Mouse (Mus musculus): ENCODE measurements around the gene Ror2. TPM values are rescaled to one million over a fixed set of nuclear protein-coding genes. Genes with fewer than 3 reads are reported as not detected.
A peak's percentile ranks its signal among the peaks of the same experiment; 100 is the strongest.

Gene Ror2
- total RNA-seq, 1 experiment = 15.1 TPM

DNA sequence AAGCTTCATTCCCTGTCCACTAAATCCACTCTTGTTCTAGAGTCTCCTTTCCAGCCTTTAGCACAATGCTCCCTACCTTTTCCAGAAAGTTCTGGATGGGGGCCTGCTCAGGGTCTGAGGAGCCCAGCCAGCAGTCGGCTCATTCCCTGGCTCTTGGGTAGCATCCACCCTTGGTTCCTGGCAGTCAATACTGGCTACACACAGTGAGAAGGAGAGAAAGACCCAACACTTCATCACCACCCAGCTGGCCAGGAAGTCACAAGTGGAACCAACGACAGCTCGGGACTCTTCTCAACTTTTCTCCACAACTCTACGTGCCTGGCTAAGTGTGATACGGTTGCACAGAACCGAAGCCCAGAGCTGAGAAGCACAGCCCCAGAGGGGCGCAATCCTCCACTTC, 86.7 kb downstream of the Ror2 start:
- H3K4me3 ChIP-seq (ENCODE audit: insufficient read depth in 1 of 2, low read depth in 1 of 2, low read length in 2 of 2, poor library complexity in 1 of 2, severe bottlenecking in 1 of 2) = no peak overlapping the region
- no peaks in the 10 kb centered on the region for H3K9me3 ChIP-seq (ENCODE audit: control insufficient read depth, insufficient read depth, low read depth, low read length)
- H3K27ac ChIP-seq (ENCODE audit: insufficient read depth, low read depth, low read length, poor library complexity, severe bottlenecking) = no peak overlapping the region; the same call in 1 of the 2 replicates
- no peak for TF ChIP-seq MAFK (IDR thresholded peaks at IDR 0.05; ENCODE audit: insufficient read depth, low read depth, low read length)
- TF ChIP-seq HCFC1 (IDR thresholded peaks at IDR 0.05; ENCODE audit: borderline replicate concordance, insufficient read depth, low read length) = no peak
- no peak for TF ChIP-seq ZC3H11A (IDR thresholded peaks at IDR 0.05; ENCODE audit: borderline replicate concordance, low read depth, low read length)
- no peak for TF ChIP-seq ZNF384 (IDR thresholded peaks at IDR 0.05; ENCODE audit: low read depth, low read length)
- TF ChIP-seq CHD2 (IDR thresholded peaks at IDR 0.05; ENCODE audit: low read depth, low read length) = no peak
- peaks cover 9 to 35% of the 10 kb centered on the region in 2 experiments for H3K4me1 ChIP-seq (ENCODE audit: control insufficient read depth in 2 of 2, insufficient read depth in 2 of 2, low read length in 2 of 2, poor library complexity in 1 of 2)
- H3K36me3 ChIP-seq (ENCODE audit: control insufficient read depth, insufficient read depth, low read length, poor library complexity, severe bottlenecking) = no peaks in the 10 kb centered on the region
- DNase-seq (ENCODE audit: low read depth, low spot score) = no peak
- H3K9ac ChIP-seq (ENCODE audit: insufficient read depth, low read depth, low read length, poor library complexity, severe bottlenecking) = no peak overlapping the region
- in situ Hi-C loops (cut with MboI; ENCODE audit: low sequenced_read_pairs in 2 of 2, unreplicated experiment in 2 of 2) = no loop called here

DNA sequence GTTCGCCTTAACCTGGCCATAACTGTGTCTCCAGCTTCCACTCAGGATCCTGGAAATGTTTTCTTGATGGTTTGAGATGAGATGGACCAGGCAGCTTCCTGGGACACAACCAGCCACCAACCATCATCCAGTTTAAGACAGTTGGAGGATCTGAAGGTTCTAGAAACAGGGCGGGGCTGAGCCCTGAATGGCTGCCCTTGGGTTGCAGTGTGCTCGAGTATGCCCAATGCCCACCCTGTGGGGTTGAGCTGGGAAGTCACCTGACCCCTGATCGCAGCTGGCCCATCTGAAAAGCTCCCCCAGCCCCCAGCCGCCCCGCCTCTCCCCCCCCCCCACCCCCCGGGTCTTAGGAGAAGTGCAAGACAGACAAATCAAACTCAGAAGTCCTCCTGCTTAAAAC, 89.2 kb downstream of the Ror2 start:
- no peak for DNase-seq (ENCODE audit: low read depth, low spot score)
- Histone ChIP-seq H3K9ac (ENCODE audit: insufficient read depth, low read depth, low read length, poor library complexity, severe bottlenecking) (no peak overlapping the region), H3K4me1 (ENCODE audit: control insufficient read depth in 2 of 2, insufficient read depth in 2 of 2, low read length in 2 of 2, poor library complexity in 1 of 2) (peaks cover 17 to 45% of the 10 kb centered on the region in 2 experiments), H3K27ac (ENCODE audit: insufficient read depth, low read depth, low read length, poor library complexity, severe bottlenecking) (no peak overlapping the region), H3K4me3 (ENCODE audit: insufficient read depth in 1 of 2, low read depth in 1 of 2, low read length in 2 of 2, poor library complexity in 1 of 2, severe bottlenecking in 1 of 2) (no peak overlapping the region), H3K36me3 (ENCODE audit: control insufficient read depth, insufficient read depth, low read length, poor library complexity, severe bottlenecking) (no peaks in the 10 kb centered on the region), H3K9me3 (ENCODE audit: control insufficient read depth, insufficient read depth, low read depth, low read length) (no peaks in the 10 kb centered on the region)
- no peak for TF ChIP-seq CHD2 (IDR thresholded peaks at IDR 0.05; ENCODE audit: low read depth, low read length)
- TF ChIP-seq ZC3H11A (IDR thresholded peaks at IDR 0.05; ENCODE audit: borderline replicate concordance, low read depth, low read length) = no peak
- TF ChIP-seq ZNF384 (IDR thresholded peaks at IDR 0.05; ENCODE audit: low read depth, low read length) = no peak
- TF ChIP-seq HCFC1 (IDR thresholded peaks at IDR 0.05; ENCODE audit: borderline replicate concordance, insufficient read depth, low read length) = no peak
- TF ChIP-seq MAFK (IDR thresholded peaks at IDR 0.05; ENCODE audit: insufficient read depth, low read depth, low read length) = no peak
- in situ Hi-C loops (cut with MboI; ENCODE audit: low sequenced_read_pairs in 2 of 2, unreplicated experiment in 2 of 2) = no loop called here

GRCm38 (mm10) chr13:53195951-53196677, 89.8 kb downstream of the Ror2 start:
- no peak overlapping the region for H3K27ac ChIP-seq (ENCODE audit: insufficient read depth, low read depth, low read length, poor library complexity, severe bottlenecking)
- peaks cover 20 to 42% of the 10 kb centered on the region in 2 experiments for H3K4me1 ChIP-seq (ENCODE audit: control insufficient read depth in 2 of 2, insufficient read depth in 2 of 2, low read length in 2 of 2, poor library complexity in 1 of 2)
- DNase-seq (ENCODE audit: low read depth, low spot score) = no peak
- TF ChIP-seq ZC3H11A (IDR thresholded peaks at IDR 0.05; ENCODE audit: borderline replicate concordance, low read depth, low read length) (no peak), HCFC1 (IDR thresholded peaks at IDR 0.05; ENCODE audit: borderline replicate concordance, insufficient read depth, low read length) (no peak), CHD2 (IDR thresholded peaks at IDR 0.05; ENCODE audit: low read depth, low read length) (no peak), ZNF384 (IDR thresholded peaks at IDR 0.05; ENCODE audit: low read depth, low read length) (no peak), MAFK (IDR thresholded peaks at IDR 0.05; ENCODE audit: insufficient read depth, low read depth, low read length) (no peak)
- no peak overlapping the region for H3K9ac ChIP-seq (ENCODE audit: insufficient read depth, low read depth, low read length, poor library complexity, severe bottlenecking)
- no peak overlapping the region for H3K4me3 ChIP-seq (ENCODE audit: insufficient read depth in 1 of 2, low read depth in 1 of 2, low read length in 2 of 2, poor library complexity in 1 of 2, severe bottlenecking in 1 of 2)
- H3K36me3 ChIP-seq (ENCODE audit: control insufficient read depth, insufficient read depth, low read length, poor library complexity, severe bottlenecking) = no peaks in the 10 kb centered on the region
- no peaks in the 10 kb centered on the region for H3K9me3 ChIP-seq (ENCODE audit: control insufficient read depth, insufficient read depth, low read depth, low read length)
- in situ Hi-C loops (cut with MboI; ENCODE audit: low sequenced_read_pairs in 2 of 2, unreplicated experiment in 2 of 2) = no loop called here

GRCm38 (mm10) chr13:53194306-53194705, 91.6 kb downstream of the Ror2 start:
- H3K27ac ChIP-seq (ENCODE audit: insufficient read depth, low read depth, low read length, poor library complexity, severe bottlenecking) = no peak overlapping the region
- no peak overlapping the region for H3K4me3 ChIP-seq (ENCODE audit: insufficient read depth in 1 of 2, low read depth in 1 of 2, low read length in 2 of 2, poor library complexity in 1 of 2, severe bottlenecking in 1 of 2)
- TF ChIP-seq ZNF384 (IDR thresholded peaks at IDR 0.05; ENCODE audit: low read depth, low read length) (no peak), HCFC1 (IDR thresholded peaks at IDR 0.05; ENCODE audit: borderline replicate concordance, insufficient read depth, low read length) (no peak), CHD2 (IDR thresholded peaks at IDR 0.05; ENCODE audit: low read depth, low read length) (no peak), ZC3H11A (IDR thresholded peaks at IDR 0.05; ENCODE audit: borderline replicate concordance, low read depth, low read length) (no peak), MAFK (IDR thresholded peaks at IDR 0.05; ENCODE audit: insufficient read depth, low read depth, low read length) (no peak)
- no peaks in the 10 kb centered on the region for H3K9me3 ChIP-seq (ENCODE audit: control insufficient read depth, insufficient read depth, low read depth, low read length)
- H3K36me3 ChIP-seq (ENCODE audit: control insufficient read depth, insufficient read depth, low read length, poor library complexity, severe bottlenecking) = no peaks in the 10 kb centered on the region
- no peak for DNase-seq (ENCODE audit: low read depth, low spot score)
- in situ Hi-C loops (cut with MboI; ENCODE audit: low sequenced_read_pairs in 2 of 2, unreplicated experiment in 2 of 2) = no loop called here
- H3K9ac ChIP-seq (ENCODE audit: insufficient read depth, low read depth, low read length, poor library complexity, severe bottlenecking) = peak overlapping the region; percentile 19; the same call in 1 of the 2 replicates
- peaks cover 22 to 45% of the 10 kb centered on the region in 2 experiments for H3K4me1 ChIP-seq (ENCODE audit: control insufficient read depth in 2 of 2, insufficient read depth in 2 of 2, low read length in 2 of 2, poor library complexity in 1 of 2)

Data from ES-E14 (cell line).